Mouse (Mus musculus): ENCODE data around the gene Chchd6. TPM values are rescaled to one million over a fixed set of nuclear protein-coding genes. Genes with fewer than 3 reads are reported as not detected.

Chchd6 gene
- polyA plus RNA-seq, 2 experiments = 12.1 to 16.3 TPM

GRCm38 (mm10) chr6:89457601-89458000 is 137.9 kb downstream of the Chchd6 start:
- DNase-seq (ENCODE audit: low read depth in 3 of 3, low spot score in 3 of 3) = no peak
- TF ChIP-seq CTCF (IDR thresholded peaks at IDR 0.05; ENCODE audit: low read depth) (no peak), EP300 (IDR thresholded peaks at IDR 0.05; ENCODE audit: low read depth) (no peak)
- WGBS (ENCODE audit: insufficient replicate concordance) = 56% methylated on average over 2 of the region's 2 CpGs

GRCm38 (mm10) chr6:89456409-89456961 is 139.0 kb downstream of the Chchd6 start:
- H3K4me3 ChIP-seq (ENCODE audit: insufficient read depth in 1 of 2, low read depth in 2 of 2, low read length in 2 of 2) = no peak overlapping the region
- no peak overlapping the region for H3K4me2 ChIP-seq (ENCODE audit: low read depth)
- H3K4me1 ChIP-seq (replicated peaks; ENCODE audit: control insufficient read depth in 2 of 2, insufficient read depth in 2 of 2, low read length in 1 of 2) = peaks cover 10 to 20% of the 10 kb centered on the region in 2 experiments
- no peaks in the 10 kb centered on the region for H3K27me3 ChIP-seq (ENCODE audit: control insufficient read depth, insufficient read depth, low read length)
- WGBS (ENCODE audit: insufficient replicate concordance) = 23% methylated on average over 1 of the region's 1 CpGs
- no peaks in the 10 kb centered on the region for H3K9me3 ChIP-seq (ENCODE audit: control insufficient read depth, low read length)
- ATAC-seq (ENCODE audit: insufficient read depth) (no peak), DNase-seq (ENCODE audit: low read depth in 3 of 3, low spot score in 3 of 3) (no peak)
- H3K9ac ChIP-seq (replicated peaks) = no peak overlapping the region
- H3K27ac ChIP-seq = peak overlapping the region; percentile 45; the same call in 1 of the 2 replicates
- H3K36me3 ChIP-seq (replicated peaks; ENCODE audit: control insufficient read depth, insufficient read depth, low read depth) = no peaks in the 10 kb centered on the region
- TF ChIP-seq EP300 (IDR thresholded peaks at IDR 0.05; ENCODE audit: low read depth) (no peak), CTCF (IDR thresholded peaks at IDR 0.05; ENCODE audit: low read depth) (no peak)

More at GRCm38 (mm10) chr6:89457601-89458000, 137.9 kb downstream of the Chchd6 start:
- no peak overlapping the region for H3K4me2 ChIP-seq (ENCODE audit: low read depth)
- H3K27me3 ChIP-seq (ENCODE audit: control insufficient read depth, insufficient read depth, low read length) = no peaks in the 10 kb centered on the region
- H3K27ac ChIP-seq = no peak overlapping the region
- no peaks in the 10 kb centered on the region for H3K36me3 ChIP-seq (replicated peaks; ENCODE audit: control insufficient read depth, insufficient read depth, low read depth)
- no peaks in the 10 kb centered on the region for H3K9me3 ChIP-seq (ENCODE audit: control insufficient read depth, low read length)
- H3K4me1 ChIP-seq (replicated peaks; ENCODE audit: control insufficient read depth in 2 of 2, insufficient read depth in 2 of 2, low read length in 1 of 2) = peaks cover 10 to 20% of the 10 kb centered on the region in 2 experiments
- ATAC-seq (ENCODE audit: insufficient read depth) = no peak
- H3K4me3 ChIP-seq (ENCODE audit: insufficient read depth in 1 of 2, low read depth in 2 of 2, low read length in 2 of 2) = no peak overlapping the region
- H3K9ac ChIP-seq (replicated peaks) = no peak overlapping the region

GRCm38 (mm10) chr6:89455523-89456000 is 139.9 kb downstream of the Chchd6 start:
- H3K36me3 ChIP-seq (replicated peaks; ENCODE audit: control insufficient read depth, insufficient read depth, low read depth) = no peaks in the 10 kb centered on the region
- no peaks in the 10 kb centered on the region for H3K27me3 ChIP-seq (ENCODE audit: control insufficient read depth, insufficient read depth, low read length)
- no peaks in the 10 kb centered on the region for H3K9me3 ChIP-seq (ENCODE audit: control insufficient read depth, low read length)
- no peak overlapping the region for H3K9ac ChIP-seq (replicated peaks)
- WGBS (ENCODE audit: insufficient replicate concordance) = 29% methylated on average over 4 of the region's 4 CpGs
- TF ChIP-seq CTCF (IDR thresholded peaks at IDR 0.05; ENCODE audit: low read depth) (0 out of 2 replicates have a peak, but pooled peaks have one; percentile 32), EP300 (IDR thresholded peaks at IDR 0.05; ENCODE audit: low read depth) (no peak)
- peaks cover 10 to 20% of the 10 kb centered on the region in 2 experiments for H3K4me1 ChIP-seq (replicated peaks; ENCODE audit: control insufficient read depth in 2 of 2, insufficient read depth in 2 of 2, low read length in 1 of 2)
- H3K4me2 ChIP-seq (ENCODE audit: low read depth) = 0 out of 2 replicates have a peak overlapping the region, but pooled peaks have one; percentile 14
- ATAC-seq (ENCODE audit: insufficient read depth) (peak; percentile 91), DNase-seq (ENCODE audit: low read depth in 3 of 3, low spot score in 3 of 3) (peak; percentile 61 to 71 (median 62))
- no peak overlapping the region for H3K4me3 ChIP-seq (ENCODE audit: insufficient read depth in 1 of 2, low read depth in 2 of 2, low read length in 2 of 2)
- H3K27ac ChIP-seq = peak overlapping the region; percentile 45

DNA sequence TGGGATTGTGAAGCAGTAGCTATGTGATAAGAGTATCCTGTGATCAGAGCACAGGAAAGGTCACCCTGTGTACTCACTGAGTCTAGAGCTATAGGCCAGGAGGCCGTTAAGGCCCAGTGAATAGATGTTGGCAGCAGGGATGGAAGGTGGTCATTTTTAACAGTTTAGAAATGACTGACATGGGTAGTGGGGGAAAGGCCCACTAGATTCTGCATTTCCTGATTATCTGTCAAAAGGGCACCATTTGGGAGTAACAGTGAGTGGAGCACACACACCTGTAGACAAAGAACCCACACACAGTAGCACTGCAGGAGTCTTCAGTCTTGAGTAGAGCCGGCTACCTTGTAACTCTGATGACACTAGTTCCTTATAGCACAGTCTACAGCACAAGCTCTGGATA is 141.0 kb downstream of the Chchd6 start:
- no peak for TF ChIP-seq EP300 (IDR thresholded peaks at IDR 0.05; ENCODE audit: low read depth)
- TF ChIP-seq CTCF (IDR thresholded peaks at IDR 0.05; ENCODE audit: low read depth) = no peak
- no peak overlapping the region for H3K9ac ChIP-seq (replicated peaks)
- H3K4me1 ChIP-seq (replicated peaks; ENCODE audit: control insufficient read depth in 2 of 2, insufficient read depth in 2 of 2, low read length in 1 of 2) = peaks cover 10 to 20% of the 10 kb centered on the region in 2 experiments
- H3K27ac ChIP-seq = no peak overlapping the region
- WGBS (ENCODE audit: insufficient replicate concordance) = 70% methylated on average over 2 of the region's 2 CpGs
- ATAC-seq (ENCODE audit: insufficient read depth) = no peak
- no peak for DNase-seq (ENCODE audit: low read depth in 3 of 3, low spot score in 3 of 3)
- H3K36me3 ChIP-seq (replicated peaks; ENCODE audit: control insufficient read depth, insufficient read depth, low read depth) = no peaks in the 10 kb centered on the region
- no peak overlapping the region for H3K4me3 ChIP-seq (ENCODE audit: insufficient read depth in 1 of 2, low read depth in 2 of 2, low read length in 2 of 2)
- no peak overlapping the region for H3K4me2 ChIP-seq (ENCODE audit: low read depth)
- H3K9me3 ChIP-seq (ENCODE audit: control insufficient read depth, low read length) = no peaks in the 10 kb centered on the region
- no peaks in the 10 kb centered on the region for H3K27me3 ChIP-seq (ENCODE audit: control insufficient read depth, insufficient read depth, low read length)

GRCm38 (mm10) chr6:89452976-89453674 is 142.3 kb downstream of the Chchd6 start:
- no peak overlapping the region for H3K4me2 ChIP-seq (ENCODE audit: low read depth)
- no peak overlapping the region for H3K9ac ChIP-seq (replicated peaks)
- H3K4me3 ChIP-seq (ENCODE audit: insufficient read depth in 1 of 2, low read depth in 2 of 2, low read length in 2 of 2) = no peak overlapping the region
- peaks cover 10 to 20% of the 10 kb centered on the region in 2 experiments for H3K4me1 ChIP-seq (replicated peaks; ENCODE audit: control insufficient read depth in 2 of 2, insufficient read depth in 2 of 2, low read length in 1 of 2)
- ATAC-seq (ENCODE audit: insufficient read depth) (no peak), DNase-seq (ENCODE audit: low read depth in 3 of 3, low spot score in 3 of 3) (no peak)
- no peak for TF ChIP-seq EP300 (IDR thresholded peaks at IDR 0.05; ENCODE audit: low read depth)
- no peak for TF ChIP-seq CTCF (IDR thresholded peaks at IDR 0.05; ENCODE audit: low read depth)
- no peaks in the 10 kb centered on the region for H3K36me3 ChIP-seq (replicated peaks; ENCODE audit: control insufficient read depth, insufficient read depth, low read depth)
- 62% methylated on average over 7 of the region's 7 CpGs for whole genome bisulfite sequencing (ENCODE audit: insufficient replicate concordance)
- no peaks in the 10 kb centered on the region for H3K27me3 ChIP-seq (ENCODE audit: control insufficient read depth, insufficient read depth, low read length)
- no peaks in the 10 kb centered on the region for H3K9me3 ChIP-seq (ENCODE audit: control insufficient read depth, low read length)
- no peak overlapping the region for H3K27ac ChIP-seq
